Mouse (Mus musculus): Measurements from ENCODE around the gene 4933416C03Rik. TPM values are rescaled to one million over a fixed set of nuclear protein-coding genes. Genes with fewer than 3 reads are reported as not detected.

The 4933416C03Rik gene
- polyA plus RNA-seq (2015; fragmentation: Nextera tagmentation; extraction: Ambion mirVana), result not detected in 2 replicates

DNA sequence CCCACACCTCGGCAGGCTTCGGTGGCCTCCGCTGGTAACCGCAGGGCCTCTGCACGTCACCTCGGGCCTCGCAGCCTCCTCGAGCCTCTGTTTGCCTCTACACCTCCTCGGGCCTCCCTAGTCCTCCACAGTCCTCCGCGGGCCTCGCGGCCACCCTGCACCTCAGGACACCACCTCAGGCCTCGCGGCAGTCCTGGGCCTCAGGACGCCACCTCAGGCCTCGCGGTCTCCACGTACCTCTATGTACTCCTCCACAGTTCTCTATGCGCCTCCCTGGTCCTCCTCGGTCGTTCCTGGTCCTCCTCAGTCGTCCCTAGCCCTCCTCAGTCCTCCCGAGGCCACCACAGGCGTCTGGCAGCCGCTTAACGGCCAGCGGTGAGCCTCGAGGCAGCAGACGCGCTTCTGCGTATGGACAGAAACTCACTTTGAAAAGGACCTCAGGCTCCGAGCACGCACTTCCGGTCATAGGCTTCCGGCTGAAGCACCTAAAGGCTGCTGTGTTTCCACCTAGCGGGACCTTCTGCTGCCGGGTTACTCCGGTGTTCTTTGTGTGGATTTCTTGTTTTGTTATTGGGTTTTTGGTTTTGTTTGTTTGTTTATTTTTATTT, at the start of gene 4933416C03Rik:
4933416C03Rik (minus strand) TSS at position 51 of the 608 bp plus-strand sequence.

Other genes starting within 250 kb of the 4933416C03Rik start
- gene Ptprr, start 95.7 kb downstream of the 4933416C03Rik start, polyA plus RNA-seq (2015; fragmentation: Nextera tagmentation; extraction: Ambion mirVana), result 0.31 and 0.46 TPM in 2 replicates
- 4.2 and 5.0 TPM in 2 replicates for gene Ptprb, start 161.6 kb upstream of the 4933416C03Rik start, polyA plus RNA-seq (2015; fragmentation: Nextera tagmentation; extraction: Ambion mirVana)